Mouse (Mus musculus) kidney, adult 8-10 months (tissue): ENCODE measurements around the gene Syngr1.

ENCODE experiments used
- DNase-seq, 2 experiments: peaks; one replicate each; pipeline ENCODE4 v3.0.0; 2022

Syngr1 gene

GRCm38 (mm10) chr15:80071951-80072437 lies 19.1 kb upstream of the Syngr1 start:
- no peak for DNase-seq

GRCm38 (mm10) chr15:80072579-80073255 lies 18.4 kb upstream of the Syngr1 start:
- DNase-seq = no peak

GRCm38 (mm10) chr15:80073256-80073621 lies 17.9 kb upstream of the Syngr1 start:
- DNase-seq = no peak

- no peak for DNase-seq
Measured at GRCm38 (mm10) chr15:80074663-80075373, 16.3 kb upstream of the Syngr1 start.

- no peak for DNase-seq
Measured at GRCm38 (mm10) chr15:80075374-80075694, 15.8 kb upstream of the Syngr1 start.

- no peak for DNase-seq
Measured at GRCm38 (mm10) chr15:80075733-80076337, 15.3 kb upstream of the Syngr1 start.

- peak; percentile 61 to 80 for DNase-seq
Measured at GRCm38 (mm10) chr15:80076338-80077136, 14.6 kb upstream of the Syngr1 start.

- peak in 1 of 2 experiments; percentile 49 for DNase-seq
Measured at GRCm38 (mm10) chr15:80078058-80078814, 12.9 kb upstream of the Syngr1 start.

- DNase-seq = no peak
Measured at GRCm38 (mm10) chr15:80079129-80079668, 11.9 kb upstream of the Syngr1 start.

- no peak for DNase-seq
Measured at GRCm38 (mm10) chr15:80079954-80080353, 11.2 kb upstream of the Syngr1 start.

- DNase-seq = peak in 1 of 2 experiments; percentile 26
Measured at GRCm38 (mm10) chr15:80080711-80081615, 10.2 kb upstream of the Syngr1 start.

- no peak for DNase-seq
Measured at GRCm38 (mm10) chr15:80081801-80082546, 9.2 kb upstream of the Syngr1 start.

- no peak for DNase-seq
Measured at GRCm38 (mm10) chr15:80082661-80083275, 8.4 kb upstream of the Syngr1 start.

- DNase-seq = peak; percentile 98
Measured at GRCm38 (mm10) chr15:80083276-80083731, 7.8 kb upstream of the Syngr1 start.

GRCm38 (mm10) chr15:80083740-80084139 lies 7.4 kb upstream of the Syngr1 start:
- no peak for DNase-seq

GRCm38 (mm10) chr15:80087406-80088012 lies 3.6 kb upstream of the Syngr1 start:
- DNase-seq = no peak

GRCm38 (mm10) chr15:80088637-80089036 lies 2.5 kb upstream of the Syngr1 start:
- DNase-seq = peak; percentile 91 to 97

GRCm38 (mm10) chr15:80090155-80090554 lies 979 bp upstream of the Syngr1 start:
- DNase-seq = no peak

GRCm38 (mm10) chr15:80090741-80091120 lies 403 bp upstream of the Syngr1 start:
- DNase-seq = no peak
